Mouse (Mus musculus) forebrain, embryonic 16.5 days (tissue): ENCODE measurements around the gene Btbd9. TPM values are rescaled to one million over a fixed set of nuclear protein-coding genes. Genes with fewer than 3 reads are reported as not detected.

ENCODE experiments used
- ATAC-seq: fragments of 200-750 bp; cut with Nextera tagmentation; 2 replicates; pipeline ENCODE4 v1.8.0; 2017; ENCODE audit warnings: mild to moderate bottlenecking, moderate library complexity
- H3K27ac ChIP-seq: fragments of 300-500 bp; sonication (generic); 2 replicates; pipeline ENCODE4 v1.5.1; 2014; ENCODE audit warnings: low read length, control low read depth
- H3K27me3 ChIP-seq: fragments of 300-500 bp; sonication (generic); replicated peaks from 2 replicates; pipeline ENCODE4 v1.6.1; 2014; ENCODE audit warnings: low read length; ENCODE audit not compliant: control insufficient read depth, insufficient read depth
- H3K36me3 ChIP-seq: fragments of 300-500 bp; sonication (generic); 2 replicates; pipeline ENCODE4 v1.6.1; 2014; ENCODE audit not compliant: control insufficient read depth, insufficient read depth
- H3K4me1 ChIP-seq: fragments of 300-500 bp; sonication (generic); replicated peaks from 2 replicates; pipeline ENCODE4 v1.6.1; 2014; ENCODE audit warnings: low read length; ENCODE audit not compliant: control insufficient read depth, insufficient read depth
- H3K4me2 ChIP-seq: fragments of 300-500 bp; sonication (generic); 2 replicates; pipeline ENCODE4 v1.6.1; 2014; ENCODE audit warnings: mild to moderate bottlenecking, low read length, control low read depth
- H3K4me3 ChIP-seq: fragments of 300-500 bp; sonication (generic); replicated peaks from 2 replicates; pipeline ENCODE4 v1.5.1; 2014; ENCODE audit warnings: mild to moderate bottlenecking, low read length, control low read depth
- H3K9ac ChIP-seq: fragments of 300-500 bp; sonication (generic); replicated peaks from 2 replicates; pipeline ENCODE4 v1.6.1; 2014; ENCODE audit warnings: low read depth, low read length, control low read depth
- H3K9me3 ChIP-seq: fragments of 300-500 bp; sonication (generic); 2 replicates; pipeline ENCODE4 v1.6.1; 2016; ENCODE audit warnings: low read length; ENCODE audit not compliant: control insufficient read depth
- WGBS: fragments of 180-500 bp; shearing (Covaris S2); extraction: QIAGEN DNeasy Blood & Tissue Kit; methylation state at CpG from one replicate; pipeline ENCODE4 v1.1.7; 2014; 5-methylcytosine and 5-hydroxymethylcytosine counted together
- polyA plus RNA-seq: library from polyadenylated mRNA; unstranded; fragments of >200 nt; fragmentation: Nextera tagmentation; extraction: Ambion mirVana; gene quantifications from 2 replicates; pipeline ENCODE4 v1.2.1, GENCODE M21; 2015

The Btbd9 gene
- polyA plus RNA-seq, 1 experiment from 2014 or later: 141 TPM

GRCm38 (mm10) chr17:30550774-30551107, 25.5 kb downstream of the Btbd9 start:
- Histone ChIP-seq H3K9ac (no peak overlapping the region), H3K4me2 (no peak overlapping the region), H3K4me3 (no peak overlapping the region), H3K9me3 (no peaks in the 10 kb centered on the region), H3K27ac (no peak overlapping the region), H3K4me1 (no peaks in the 10 kb centered on the region), H3K36me3 (no peaks in the 10 kb centered on the region), H3K27me3 (no peaks in the 10 kb centered on the region)
- no peak for ATAC-seq
- WGBS: 18% methylated on average over 1 of the region's 1 CpGs

- ATAC-seq: no peak
- no peak overlapping the region for H3K4me3 ChIP-seq
- no peaks in the 10 kb centered on the region for H3K27me3 ChIP-seq
- H3K36me3 ChIP-seq: no peaks in the 10 kb centered on the region
- WGBS: 55% methylated on average over 9 of the region's 9 CpGs
- H3K4me2 ChIP-seq: no peak overlapping the region
- no peaks in the 10 kb centered on the region for H3K4me1 ChIP-seq
- H3K9ac ChIP-seq: no peak overlapping the region
- no peak overlapping the region for H3K27ac ChIP-seq
- no peaks in the 10 kb centered on the region for H3K9me3 ChIP-seq
Observed at GRCm38 (mm10) chr17:30549899-30550773, 26.2 kb downstream of the Btbd9 start.

- Histone ChIP-seq H3K27me3 (no peaks in the 10 kb centered on the region), H3K9ac (no peak overlapping the region), H3K27ac (no peak overlapping the region), H3K4me1 (peaks cover 6% of the 10 kb centered on the region), H3K36me3 (no peaks in the 10 kb centered on the region), H3K9me3 (no peaks in the 10 kb centered on the region), H3K4me2 (no peak overlapping the region), H3K4me3 (no peak overlapping the region)
- 45% methylated on average over 8 of the region's 8 CpGs for WGBS
- no peak for ATAC-seq
Observed at GRCm38 (mm10) chr17:30539098-30539497, 37.2 kb downstream of the Btbd9 start.

GRCm38 (mm10) chr17:30536651-30537050, 39.6 kb downstream of the Btbd9 start:
- no peak for ATAC-seq
- H3K4me3 ChIP-seq: no peak overlapping the region
- no peak overlapping the region for H3K27ac ChIP-seq
- H3K9ac ChIP-seq: no peak overlapping the region
- no peaks in the 10 kb centered on the region for H3K9me3 ChIP-seq
- WGBS: 72% methylated on average over 5 of the region's 5 CpGs
- H3K36me3 ChIP-seq: no peaks in the 10 kb centered on the region
- H3K4me1 ChIP-seq: peaks cover 6% of the 10 kb centered on the region
- no peak overlapping the region for H3K4me2 ChIP-seq
- H3K27me3 ChIP-seq: no peaks in the 10 kb centered on the region

GRCm38 (mm10) chr17:30533098-30533497, 43.2 kb downstream of the Btbd9 start:
- Histone ChIP-seq H3K4me2 (no peak overlapping the region), H3K4me1 (peaks cover 4% of the 10 kb centered on the region; the same call in 1 of the 2 replicates), H3K9ac (no peak overlapping the region), H3K27me3 (no peaks in the 10 kb centered on the region), H3K27ac (no peak overlapping the region), H3K9me3 (no peaks in the 10 kb centered on the region), H3K36me3 (no peaks in the 10 kb centered on the region), H3K4me3 (no peak overlapping the region)
- WGBS: 94% methylated on average over 2 of the region's 2 CpGs
- ATAC-seq: no peak

GRCm38 (mm10) chr17:30530542-30530940, 45.7 kb downstream of the Btbd9 start:
- Histone ChIP-seq H3K9ac (no peak overlapping the region), H3K36me3 (peaks cover 3% of the 10 kb centered on the region; the same call in 1 of the 2 replicates), H3K4me2 (no peak overlapping the region), H3K4me1 (peaks cover 4% of the 10 kb centered on the region; the same call in 1 of the 2 replicates), H3K27ac (no peak overlapping the region), H3K9me3 (no peaks in the 10 kb centered on the region), H3K4me3 (no peak overlapping the region), H3K27me3 (no peaks in the 10 kb centered on the region)
- no peak for ATAC-seq
- 34% methylated on average over 4 of the region's 4 CpGs for WGBS

- no peak overlapping the region for H3K4me3 ChIP-seq
- ATAC-seq: no peak
- no peaks in the 10 kb centered on the region for H3K27me3 ChIP-seq
- H3K9ac ChIP-seq: no peak overlapping the region
- no peak overlapping the region for H3K27ac ChIP-seq
- H3K9me3 ChIP-seq: no peaks in the 10 kb centered on the region
- H3K4me2 ChIP-seq: no peak overlapping the region
- peaks cover 3% of the 10 kb centered on the region; the same call in 1 of the 2 replicates for H3K36me3 ChIP-seq
- 65% methylated on average over 12 of the region's 12 CpGs for WGBS
- peaks cover 4% of the 10 kb centered on the region; the same call in 1 of the 2 replicates for H3K4me1 ChIP-seq
Observed at GRCm38 (mm10) chr17:30529632-30530541, 46.4 kb downstream of the Btbd9 start.

- WGBS: 65% methylated on average over 6 of the region's 6 CpGs
- peaks cover 7% of the 10 kb centered on the region for H3K4me1 ChIP-seq
- peaks cover 3% of the 10 kb centered on the region; the same call in 1 of the 2 replicates for H3K36me3 ChIP-seq
- no peak overlapping the region for H3K9ac ChIP-seq
- ATAC-seq: no peak
- H3K9me3 ChIP-seq: no peaks in the 10 kb centered on the region
- no peak overlapping the region for H3K27ac ChIP-seq
- H3K4me2 ChIP-seq: no peak overlapping the region
- no peak overlapping the region for H3K4me3 ChIP-seq
- no peaks in the 10 kb centered on the region for H3K27me3 ChIP-seq
Observed at GRCm38 (mm10) chr17:30525405-30526295, 50.6 kb downstream of the Btbd9 start.
